Mouse (Mus musculus) C2C12 (cell line): ENCODE data around the gene Sgf29.

Experiments used
- CEBPB ChIP-seq: IDR thresholded peaks from one replicate; pipeline ENCODE4 v1.6.1; 2011; ENCODE audit warnings: low read depth, mild to moderate bottlenecking, control low read depth, moderate library complexity
- CTCF ChIP-seq: IDR thresholded peaks from one replicate; pipeline ENCODE4 v1.5.1; 2011; ENCODE audit not compliant: control insufficient read depth, insufficient read depth, insufficient read length
- FOSL1 ChIP-seq: IDR thresholded peaks from one replicate; pipeline ENCODE4 v1.8.0; 2011; ENCODE audit warnings: mild to moderate bottlenecking, low read length; ENCODE audit not compliant: poor library complexity, insufficient read depth, severe bottlenecking
- MAX ChIP-seq: IDR thresholded peaks from one replicate; pipeline ENCODE4 v1.6.1; 2011; ENCODE audit warnings: mild to moderate bottlenecking, control low read depth
- MYOD1 ChIP-seq: IDR thresholded peaks from one replicate; pipeline ENCODE4 v1.6.1; 2011; ENCODE audit warnings: low read depth; ENCODE audit not compliant: control insufficient read depth, insufficient read length
- USF1 ChIP-seq: IDR thresholded peaks from one replicate; pipeline ENCODE4 v1.6.1; 2011; ENCODE audit warnings: low read depth, mild to moderate bottlenecking, control low read depth, moderate library complexity

- TF ChIP-seq MYOD1: no peak
- no peak for TF ChIP-seq CTCF
- TF ChIP-seq MAX: no peak
- TF ChIP-seq FOSL1: no peak
- TF ChIP-seq USF1: no peak
- no peak for TF ChIP-seq CEBPB
These were observed 16.6 kb upstream of the Sgf29 start for GRCm38 (mm10) chr7:126632478-126632877.
